Mouse (Mus musculus): ENCODE data around the gene 1600002K03Rik.

DNA sequence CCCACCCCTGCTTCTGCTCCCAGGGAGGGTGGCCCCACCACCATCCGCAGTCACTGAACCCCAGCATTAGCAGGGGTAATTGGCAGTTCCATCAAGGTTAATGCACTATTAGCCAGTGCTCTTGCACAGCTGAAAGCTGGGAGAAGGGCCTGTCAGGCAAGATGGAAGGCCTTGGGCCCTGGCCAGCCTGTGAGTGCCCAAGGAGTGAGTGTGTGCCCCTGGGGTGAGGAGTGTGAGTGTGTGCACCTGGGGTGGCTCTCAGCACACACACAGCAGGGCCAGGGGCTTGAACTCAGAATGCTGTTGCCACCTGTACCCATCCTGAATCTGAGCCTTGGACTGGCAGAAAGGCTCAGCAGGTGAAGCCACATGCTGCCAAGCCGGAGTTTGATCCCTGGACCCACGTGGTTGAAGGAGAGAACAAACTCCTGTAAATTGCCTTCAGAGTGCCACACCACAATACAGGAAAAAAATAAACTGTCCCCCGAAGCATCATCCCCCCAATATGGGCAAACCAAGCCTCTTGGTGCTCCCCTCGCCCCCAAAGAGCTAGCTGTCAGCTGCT, 3.6 kb downstream of the 1600002K03Rik start:
- TF ChIP-seq POLR2A (IDR thresholded peaks at IDR 0.05; ENCODE audit: borderline replicate concordance, control insufficient read depth, low read depth, low read length): no peak
- no peak for TF ChIP-seq CTCF (IDR thresholded peaks at IDR 0.05; ENCODE audit: control insufficient read depth, insufficient read depth, low read length)
